Mouse (Mus musculus) G1E (cell line): Measurements from ENCODE around the gene Olfr545. TPM values are rescaled to one million over a fixed set of nuclear protein-coding genes. Genes with fewer than 3 reads are reported as not detected.

Source experiments
- ATAC-seq: 2 replicates; pipeline ENCODE4 v1.8.0; 2016; ENCODE audit warnings: mild to moderate bottlenecking; ENCODE audit not compliant: insufficient number of reproducible peaks, poor library complexity, low FRiP score, severe bottlenecking; ENCODE audit errors: extremely low read depth
- DNase-seq: peaks from one replicate; pipeline ENCODE4 v3.0.0; 2012; ENCODE audit warnings: low spot score
- H3K27me3 ChIP-seq: 2 replicates; pipeline ENCODE4 v1.6.1; 2012; ENCODE audit warnings: mild to moderate bottlenecking, low read length, inconsistent platforms; ENCODE audit not compliant: insufficient read depth
- H3K36me3 ChIP-seq: replicated peaks from 2 replicates; pipeline ENCODE3; 2012; ENCODE audit warnings: mild to moderate bottlenecking, inconsistent platforms
- H3K4me1 ChIP-seq: 2 replicates; pipeline ENCODE4 v1.6.1; 2012; ENCODE audit warnings: low read depth, low read length, inconsistent platforms, mixed read lengths; ENCODE audit not compliant: insufficient read depth
- H3K4me3 ChIP-seq: 2 replicates; pipeline ENCODE4 v1.5.1; 2012; ENCODE audit warnings: low read depth, mild to moderate bottlenecking, inconsistent platforms, low read length, moderate library complexity, mixed read lengths
- H3K9me3 ChIP-seq: replicated peaks from 2 replicates; pipeline ENCODE4 v1.6.1; 2012; ENCODE audit warnings: inconsistent platforms
- CTCF ChIP-seq: IDR thresholded peaks from 2 replicates; pipeline ENCODE4 v1.5.1; 2012; ENCODE audit warnings: low read depth, low read length, inconsistent platforms, mixed read lengths
- GATA1 ChIP-seq: IDR thresholded peaks from 2 replicates; pipeline ENCODE4 v1.6.1; 2012; ENCODE audit warnings: borderline replicate concordance, low read length, inconsistent platforms, mixed read lengths
- GATA2 ChIP-seq: IDR thresholded peaks from 2 replicates; pipeline ENCODE4 v1.6.1; 2012; ENCODE audit warnings: low read depth, low read length, inconsistent platforms, borderline replicate concordance
- POLR2AphosphoS5 ChIP-seq: IDR thresholded peaks from 2 replicates; pipeline ENCODE4 v1.6.1; 2012; ENCODE audit warnings: low read depth, low read length, inconsistent platforms; ENCODE audit not compliant: insufficient replicate concordance
- TAL1 ChIP-seq: conservative IDR thresholded peaks from 2 replicates; pipeline ENCODE4 v1.6.1; 2012; ENCODE audit warnings: low read depth, low read length, inconsistent platforms, mixed read lengths
- polyA plus RNA-seq: library from polyadenylated mRNA; stranded (reverse); fragments of >175 nt; gene quantifications from 2 replicates; pipeline ENCODE4 v1.2.3, GENCODE M21; 2012
- total RNA-seq, 2 experiments: library from RNA; stranded (forward) in 1 of 2; stranded (reverse) in 1 of 2; fragments of 200-1000 nt in 1 of 2; fragments of >200 nt in 1 of 2; fragmentation: Nextera tagmentation in 1 of 2; gene quantifications; 2 replicates each; pipeline ENCODE4 v1.2.3; 2014 to 2017

Gene Olfr545
- total and polyA plus RNA-seq, 3 experiments: 0.05 TPM; not detected in 2

DNA sequence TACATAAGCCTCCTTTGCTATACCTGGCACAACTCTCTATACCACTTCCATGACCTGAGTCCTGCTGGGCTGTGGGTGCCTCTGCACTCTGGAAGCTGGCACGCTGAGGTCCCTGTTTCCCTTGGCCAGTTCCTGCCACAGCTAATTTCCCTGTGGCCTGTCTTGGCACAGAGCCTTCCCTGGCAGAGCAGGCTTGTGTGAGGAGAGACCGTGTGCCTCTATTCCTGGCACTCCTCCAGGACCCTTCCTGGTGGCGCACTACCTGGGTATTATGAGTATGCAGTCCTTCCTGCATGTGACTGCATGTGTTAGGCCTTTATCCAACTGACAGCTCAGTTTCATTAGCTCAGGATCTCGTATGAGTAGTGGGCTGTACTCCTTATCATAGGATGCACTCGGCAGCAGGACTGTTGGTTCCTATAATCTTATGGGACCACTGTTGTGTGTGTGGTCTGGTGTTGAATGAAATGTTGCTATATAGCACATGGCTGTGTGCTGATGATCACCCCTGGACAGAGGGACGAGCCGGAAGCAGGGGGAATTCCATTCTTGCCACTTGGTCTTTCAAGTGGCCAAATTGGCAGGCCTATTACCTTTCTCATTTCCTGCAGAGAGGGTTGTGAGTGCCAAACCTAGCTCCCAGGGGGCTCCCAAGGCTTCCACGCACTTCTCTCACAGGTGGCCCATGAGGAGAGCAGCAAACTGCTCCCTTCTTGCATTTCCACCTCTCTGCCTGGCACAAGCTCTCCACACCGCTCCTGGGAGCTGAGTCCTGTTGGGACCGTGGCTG lies 17.1 kb upstream of the Olfr545 start:
- ATAC-seq: no peak
- H3K27me3 ChIP-seq: peaks cover 12% of the 10 kb centered on the region
- no peak overlapping the region for H3K4me3 ChIP-seq
- TF ChIP-seq GATA2 (no peak), TAL1 (no peak), GATA1 (no peak), POLR2AphosphoS5 (no peak), CTCF (no peak)
- no peak for DNase-seq
- no peaks in the 10 kb centered on the region for H3K36me3 ChIP-seq
- H3K9me3 ChIP-seq: no peaks in the 10 kb centered on the region
- H3K4me1 ChIP-seq: peaks cover 15% of the 10 kb centered on the region

DNA sequence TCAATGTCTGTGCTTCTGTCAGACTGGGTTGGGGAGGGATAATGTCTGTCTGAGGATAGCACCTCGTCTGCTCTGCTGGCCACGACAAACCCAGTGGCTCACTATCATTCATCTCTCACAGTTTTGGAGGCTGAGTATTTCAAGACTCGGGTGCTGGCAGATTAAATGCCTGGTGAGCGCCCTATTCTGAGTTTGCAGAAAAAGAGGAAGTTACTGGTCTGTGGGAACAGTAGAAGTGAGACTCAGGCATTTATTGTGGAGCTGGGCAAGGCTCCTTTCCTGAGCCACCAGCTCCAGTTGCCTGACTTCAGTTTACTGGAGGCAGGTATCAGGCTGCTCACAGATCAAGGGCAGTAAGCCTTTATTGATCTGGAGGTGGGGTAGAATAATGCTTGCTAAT lies 14.8 kb upstream of the Olfr545 start:
- Histone ChIP-seq H3K27me3 (peaks cover 19% of the 10 kb centered on the region), H3K4me3 (no peak overlapping the region), H3K4me1 (peaks cover 15% of the 10 kb centered on the region), H3K9me3 (no peaks in the 10 kb centered on the region), H3K36me3 (no peaks in the 10 kb centered on the region)
- ATAC-seq: no peak
- TF ChIP-seq TAL1 (no peak), CTCF (no peak), GATA2 (no peak), POLR2AphosphoS5 (no peak), GATA1 (no peak)
- DNase-seq: no peak

DNA sequence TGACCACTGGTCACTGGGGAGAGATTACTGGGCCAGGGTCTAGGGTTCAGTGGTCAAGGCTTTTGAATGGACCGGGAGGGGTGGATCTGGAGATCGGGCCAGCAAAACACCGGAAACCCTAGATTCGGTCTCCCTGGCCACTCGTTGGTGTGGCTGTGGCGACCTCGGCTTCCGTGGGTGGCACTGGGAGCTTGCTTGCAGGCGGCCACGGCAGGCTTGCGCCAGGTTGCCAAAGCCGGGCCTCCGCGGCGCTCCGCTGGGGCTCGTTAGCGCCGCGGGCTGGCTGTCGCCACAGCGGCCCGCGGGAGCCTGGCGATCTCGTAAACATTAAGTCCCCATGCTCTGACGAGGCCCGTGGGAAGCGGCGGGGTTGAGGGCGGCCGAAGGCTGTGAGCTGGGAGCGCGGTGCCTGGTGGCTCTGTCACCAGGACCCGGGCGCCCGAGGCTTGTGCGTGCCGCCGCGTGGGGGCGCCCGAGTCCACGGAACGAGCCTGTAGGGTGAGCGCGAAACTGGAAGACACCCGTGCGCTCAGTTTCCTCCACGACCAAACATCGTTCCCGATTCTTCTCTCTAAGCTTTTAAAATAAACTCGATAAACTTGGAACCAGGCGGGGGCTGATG lies 13.6 kb upstream of the Olfr545 start:
- peak overlapping the region; percentile 53; the same call in 1 of the 2 replicates for H3K4me3 ChIP-seq
- peak; percentile 61 for DNase-seq
- H3K9me3 ChIP-seq: no peaks in the 10 kb centered on the region
- TF ChIP-seq CTCF: peak; percentile 49; the same call in 1 of the 2 replicates
- TF ChIP-seq GATA2: no peak
- ATAC-seq: no peak
- peaks cover 15% of the 10 kb centered on the region for H3K4me1 ChIP-seq
- peaks cover 21% of the 10 kb centered on the region for H3K27me3 ChIP-seq
- no peaks in the 10 kb centered on the region for H3K36me3 ChIP-seq

DNA sequence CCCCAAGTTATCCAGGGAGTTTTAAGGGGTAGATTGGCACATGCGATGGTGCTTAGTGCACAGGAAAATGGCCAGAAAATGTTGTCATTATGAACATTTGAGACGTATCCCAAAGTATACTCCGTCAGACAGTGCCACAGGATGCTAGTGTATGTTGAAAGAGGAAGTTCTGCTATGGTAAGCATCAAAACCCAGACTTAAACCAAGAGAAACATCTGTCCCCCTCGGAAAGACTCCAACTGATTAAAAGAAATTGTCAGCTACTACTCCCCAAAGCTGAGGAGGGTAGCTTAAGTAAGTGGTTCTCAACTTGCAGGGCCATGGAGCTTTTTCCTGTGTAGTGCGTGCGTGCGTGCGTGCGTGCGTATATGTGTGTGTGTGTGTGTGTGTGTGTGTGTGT lies 12.6 kb upstream of the Olfr545 start:
- no peak for TF ChIP-seq TAL1
- TF ChIP-seq GATA2: no peak
- no peak for TF ChIP-seq CTCF
- no peak for TF ChIP-seq POLR2AphosphoS5
- no peak for TF ChIP-seq GATA1
- peaks cover 18% of the 10 kb centered on the region for H3K27me3 ChIP-seq
- ATAC-seq (no peak), DNase-seq (no peak)
- peaks cover 17% of the 10 kb centered on the region for H3K4me1 ChIP-seq
- H3K4me3 ChIP-seq: no peak overlapping the region
- H3K9me3 ChIP-seq: no peaks in the 10 kb centered on the region
- H3K36me3 ChIP-seq: no peaks in the 10 kb centered on the region

DNA sequence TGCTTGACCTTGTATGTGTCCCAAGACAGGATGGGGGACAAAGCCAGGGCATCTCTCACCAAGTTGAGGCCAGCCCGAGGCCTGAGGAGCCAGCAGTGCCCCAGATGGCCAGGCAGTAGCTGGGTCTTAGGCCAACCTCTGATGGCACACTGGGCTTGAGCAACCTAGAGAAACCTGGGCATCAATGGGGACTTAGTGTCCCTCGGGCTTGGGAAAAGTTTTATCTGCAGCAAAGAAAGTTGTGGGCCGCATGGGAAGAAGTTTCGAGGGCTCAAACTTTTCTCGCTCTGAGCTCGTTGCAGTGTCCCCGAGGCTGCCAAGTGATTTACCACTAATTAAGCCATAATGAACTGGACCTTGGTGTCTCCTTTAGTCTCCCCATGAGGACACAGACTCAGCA lies 10.4 kb upstream of the Olfr545 start:
- ATAC-seq (no peak), DNase-seq (no peak)
- no peaks in the 10 kb centered on the region for H3K9me3 ChIP-seq
- TF ChIP-seq CTCF (no peak), GATA2 (no peak), POLR2AphosphoS5 (no peak)
- H3K36me3 ChIP-seq: no peaks in the 10 kb centered on the region
- no peak overlapping the region for H3K4me3 ChIP-seq
- peaks cover 11% of the 10 kb centered on the region for H3K27me3 ChIP-seq
- H3K4me1 ChIP-seq: peaks cover 17% of the 10 kb centered on the region

DNA sequence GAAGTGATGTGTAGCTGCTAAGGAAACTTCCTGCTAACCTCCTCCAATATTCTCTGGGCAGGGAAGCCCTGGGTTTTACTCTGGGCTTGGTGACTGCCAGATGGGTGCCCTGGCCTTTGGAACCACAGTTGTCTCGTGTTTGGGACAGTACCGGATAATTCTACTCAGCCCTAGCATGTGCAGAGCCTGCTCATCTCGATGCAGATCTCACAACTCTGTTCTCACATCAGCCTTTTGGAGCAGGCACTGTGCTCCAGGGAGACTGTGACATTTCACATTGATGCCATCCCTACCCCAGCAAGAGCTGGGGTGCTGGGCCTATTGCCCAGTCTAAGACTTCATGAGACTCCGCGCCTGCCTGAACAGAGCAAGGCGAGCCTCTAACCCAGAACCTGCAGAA lies 9.3 kb upstream of the Olfr545 start:
- ATAC-seq: no peak
- no peak for DNase-seq
- TF ChIP-seq GATA2 (no peak), CTCF (no peak), GATA1 (no peak), TAL1 (no peak), POLR2AphosphoS5 (no peak)
- H3K4me1 ChIP-seq: peaks cover 12% of the 10 kb centered on the region
- H3K36me3 ChIP-seq: no peaks in the 10 kb centered on the region
- H3K4me3 ChIP-seq: no peak overlapping the region
- H3K9me3 ChIP-seq: no peaks in the 10 kb centered on the region
- peaks cover 12% of the 10 kb centered on the region for H3K27me3 ChIP-seq
